Mouse (Mus musculus): ENCODE data around the gene Tns1.

DNA sequence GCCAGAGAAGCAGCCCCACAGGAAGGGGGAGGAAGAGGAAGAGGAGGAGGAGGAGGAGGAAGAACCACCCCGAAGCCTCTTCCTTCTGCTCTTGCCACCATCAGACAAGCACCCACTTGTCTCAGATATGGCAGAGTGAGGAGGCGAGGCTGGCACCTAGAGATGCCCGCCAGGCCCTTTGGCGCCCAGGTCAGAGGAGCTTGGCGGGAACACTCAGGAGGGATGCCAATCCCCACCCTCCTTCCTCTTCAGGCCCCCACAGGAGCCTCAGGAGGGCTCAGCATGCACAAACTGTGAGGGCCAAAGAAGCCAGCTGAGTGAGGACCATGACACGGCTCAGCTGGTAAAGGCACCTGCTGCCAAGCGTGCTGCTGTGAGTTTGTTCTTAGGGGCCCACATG is 3.1 kb downstream of the Tns1 start:
- no peak for TF ChIP-seq MAFK (IDR thresholded peaks at IDR 0.05; ENCODE audit: borderline replicate concordance, low read depth, low read length)
- TF ChIP-seq GABPA (IDR thresholded peaks at IDR 0.05; ENCODE audit: low read depth, low read length), result no peak
- TF ChIP-seq USF1 (IDR thresholded peaks at IDR 0.05; ENCODE audit: low read depth, low read length), result no peak
- TF ChIP-seq TBP (IDR thresholded peaks at IDR 0.05; ENCODE audit: low read depth, low read length), result no peak
- no peak for TF ChIP-seq SMC3 (IDR thresholded peaks at IDR 0.05; ENCODE audit: low read depth, low read length)
- no peak for TF ChIP-seq HCFC1 (IDR thresholded peaks at IDR 0.05; ENCODE audit: low read depth, low read length)
- TF ChIP-seq CTCF (IDR thresholded peaks at IDR 0.05 in 2 of 3, conservative IDR thresholded peaks at IDR 0.05 in 1 of 3; ENCODE audit: control insufficient read depth in 1 of 3, insufficient read depth in 1 of 3, low read depth in 2 of 3, low read length in 3 of 3, poor library complexity in 1 of 3, severe bottlenecking in 1 of 3), result no peak
- no peak for TF ChIP-seq CHD2 (IDR thresholded peaks at IDR 0.05; ENCODE audit: low read length)
- no peak for TF ChIP-seq GATA1 (IDR thresholded peaks at IDR 0.05; ENCODE audit: low read depth, low read length)
- TF ChIP-seq POLR2AphosphoS2 (IDR thresholded peaks at IDR 0.05; ENCODE audit: low read length), result no peak
- TF ChIP-seq POLR2A (IDR thresholded peaks at IDR 0.05; ENCODE audit: control insufficient read depth in 1 of 2, insufficient read depth in 1 of 2, low read depth in 1 of 2, low read length in 2 of 2, poor library complexity in 1 of 2), result no peak
- TF ChIP-seq NELFE (IDR thresholded peaks at IDR 0.05; ENCODE audit: low read depth, low read length), result no peak
- no peak for TF ChIP-seq RCOR1 (IDR thresholded peaks at IDR 0.05; ENCODE audit: low read depth, low read length)
- TF ChIP-seq NRF1 (IDR thresholded peaks at IDR 0.05; ENCODE audit: insufficient read depth, low read depth, low read length, poor library complexity, severe bottlenecking), result no peak
